Mouse (Mus musculus) erythroblast, adult 5-6 weeks (primary cell): Measurements from ENCODE around the gene Cryl1. TPM values are rescaled to one million over a fixed set of nuclear protein-coding genes. Genes with fewer than 3 reads are reported as not detected.
A peak's percentile ranks its signal among the peaks of the same experiment; 100 is the strongest.

Experiments
- ATAC-seq: replicated peaks from 2 replicates; pipeline ENCODE4 v1.8.0; 2016; ENCODE audit warnings: moderate number of reproducible peaks, mild to moderate bottlenecking, moderate TSS enrichment, inconsistent platforms; ENCODE audit not compliant: poor library complexity, low FRiP score, severe bottlenecking
- total RNA-seq, 2 experiments: library from RNA; stranded (forward) in 1 of 2; stranded (reverse) in 1 of 2; fragments of 150-400 nt in 1 of 2; fragments of 200-764, 138-1000 nt in 1 of 2; gene quantifications; 2 replicates each; pipeline versions ENCODE4 v1.2.3 to v1.2.4; 2015 to 2017; ENCODE audit warnings: low replicate concordance in 2 of 2

Cryl1 gene
- total RNA-seq (2015; ENCODE audit: low replicate concordance) (2.9 and 4.0 TPM in 2 replicates), total RNA-seq (2017; ENCODE audit: low replicate concordance) (3.3 and 7.3 TPM in 2 replicates)

DNA sequence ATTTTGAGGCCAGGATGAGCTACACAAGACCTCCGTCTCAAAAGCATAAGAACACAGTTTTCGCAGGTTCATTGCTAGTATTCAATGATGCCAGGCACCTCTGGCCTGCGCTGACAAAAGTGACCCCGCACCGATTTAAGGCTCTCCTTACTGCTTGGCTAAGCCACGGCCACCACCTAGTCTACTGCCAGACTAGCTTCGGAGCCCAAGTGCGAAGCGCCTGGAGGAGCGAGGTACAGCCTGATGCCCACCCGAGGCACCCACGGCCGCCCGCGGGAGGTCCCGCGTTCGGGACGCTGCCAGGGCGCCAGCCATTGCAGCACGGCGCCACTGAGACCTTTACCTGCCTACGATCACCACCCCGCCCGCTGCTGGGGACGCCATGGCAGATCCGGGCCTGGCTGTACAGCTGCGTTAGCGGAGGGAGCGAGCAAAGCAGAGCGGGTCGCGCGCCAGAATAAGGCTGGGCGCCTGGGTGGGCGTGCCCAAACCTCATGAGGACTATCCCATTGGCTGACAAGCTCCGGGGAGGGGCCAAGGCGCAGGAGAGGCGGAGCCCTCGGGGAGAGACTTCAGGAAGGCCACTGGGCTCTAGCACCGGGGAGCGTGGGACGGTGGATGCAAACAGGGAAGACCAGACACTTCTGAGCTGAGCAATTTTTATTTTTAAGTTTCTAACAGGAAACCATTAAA lies at the start of gene Cryl1:
TSS of gene Cryl1 (minus strand) at position 465 of the 693 bp plus-strand sequence.
- peak; percentile 99 for ATAC-seq

DNA sequence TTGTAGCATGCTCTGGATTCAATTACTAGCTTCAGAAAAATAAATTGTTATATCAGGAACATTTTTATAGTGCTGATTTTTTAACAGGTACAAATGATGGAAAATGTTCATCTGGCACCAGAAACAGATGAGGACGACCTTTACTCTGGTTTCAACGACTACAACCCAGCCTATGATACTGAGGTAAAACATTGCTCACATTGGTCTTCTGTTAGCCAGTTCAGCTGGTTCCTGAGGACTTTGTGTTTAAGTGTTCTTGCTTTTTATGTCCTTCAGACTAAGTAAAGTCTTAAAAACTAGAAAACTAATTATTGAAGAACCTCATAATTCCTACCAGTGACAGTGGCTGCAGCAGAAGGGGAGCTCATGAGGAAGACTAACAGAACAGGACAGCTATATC lies 32.1 kb upstream of the Cryl1 start:
- no peak for ATAC-seq

- no peak for ATAC-seq
Measured at GRCm38 (mm10) chr14:57424212-57424561, 25.9 kb upstream of the Cryl1 start.

DNA sequence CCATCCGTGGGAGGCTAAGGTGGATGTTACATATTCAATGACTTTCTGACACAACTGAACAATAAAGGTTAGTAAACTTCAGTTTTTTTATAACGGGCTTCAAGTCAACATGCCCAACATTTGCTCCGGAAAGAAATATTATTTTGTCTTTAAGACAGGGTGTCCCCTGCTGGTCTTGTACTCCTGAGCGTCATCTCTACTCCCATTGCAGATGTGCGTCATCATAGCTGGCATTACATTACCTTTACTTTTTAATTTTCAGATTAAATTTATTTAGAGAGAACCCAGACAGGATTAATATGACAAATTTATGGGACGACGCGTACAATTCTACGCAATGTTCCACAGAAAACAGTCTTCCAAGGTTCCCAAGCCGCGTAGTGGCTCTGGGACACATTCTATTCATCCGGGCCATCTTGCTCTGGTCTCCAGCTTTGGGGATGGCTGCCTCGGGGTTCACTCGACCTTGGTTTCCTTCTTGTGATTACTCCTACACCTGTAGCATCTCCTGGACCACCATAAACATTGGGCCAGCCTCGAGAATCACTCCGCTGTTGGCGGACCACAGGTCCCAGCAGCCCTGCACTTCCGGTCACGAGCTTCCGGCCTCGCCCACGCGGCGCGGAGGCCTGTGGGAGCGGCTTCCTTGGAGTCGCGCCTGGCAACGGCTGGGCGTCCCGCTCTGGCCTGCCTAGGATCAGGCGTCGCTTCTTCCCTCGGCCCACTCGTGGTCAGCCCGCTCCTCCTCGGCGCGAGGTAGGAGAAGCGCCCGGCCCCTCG lies 25.3 kb upstream of the Cryl1 start, which contains the start of gene Ift88:
TSS of gene Ift88 (plus strand) at position 631 of the 780 bp plus-strand sequence.
- peak; percentile 100 for ATAC-seq

DNA sequence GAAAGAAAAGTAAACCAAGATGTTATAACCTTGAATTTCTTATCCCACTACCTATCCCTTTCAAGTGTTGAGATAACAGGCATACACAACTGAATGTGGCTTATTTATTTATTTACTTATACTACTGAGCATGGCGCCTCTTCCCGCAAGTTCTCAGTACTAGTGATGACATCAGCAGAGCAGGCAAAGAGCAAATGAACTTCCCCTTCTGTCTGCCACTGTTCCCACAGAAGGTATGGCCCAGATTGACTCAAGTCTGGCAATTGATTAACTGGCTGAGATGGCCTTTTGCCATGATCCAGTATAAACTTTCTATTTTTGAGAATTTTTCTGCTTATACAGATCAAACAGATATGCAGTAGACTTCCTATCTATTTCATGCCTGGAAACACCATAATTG lies 18.9 kb upstream of the Cryl1 start:
- no peak for ATAC-seq

GRCm38 (mm10) chr14:57412166-57412565 lies 13.8 kb upstream of the Cryl1 start:
- ATAC-seq, result no peak

DNA sequence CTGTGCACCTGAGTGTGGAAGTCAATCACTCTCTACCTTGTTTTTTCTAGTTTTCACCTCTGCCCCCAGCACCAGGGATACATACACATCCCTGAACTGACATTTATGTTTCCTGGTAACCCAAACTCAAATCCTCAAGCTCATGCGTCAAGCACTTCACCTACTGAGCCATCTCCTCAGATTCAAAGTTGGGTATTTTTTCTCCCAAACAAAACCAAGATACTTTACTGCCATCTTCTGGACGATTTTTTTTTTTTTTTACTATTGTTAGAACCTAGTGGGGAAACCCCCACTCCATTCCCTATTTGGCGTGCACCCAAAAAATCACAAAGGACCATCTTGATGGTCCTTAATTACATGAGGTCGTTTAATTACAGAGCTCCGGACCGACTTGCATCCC lies 10.8 kb upstream of the Cryl1 start:
- no peak for ATAC-seq

- ATAC-seq, result no peak
Measured at GRCm38 (mm10) chr14:57408100-57408499, 9.8 kb upstream of the Cryl1 start.

GRCm38 (mm10) chr14:57407039-57407987 lies 9.0 kb upstream of the Cryl1 start:
- ATAC-seq, result no peak

GRCm38 (mm10) chr14:57402815-57403214 lies 4.5 kb upstream of the Cryl1 start:
- ATAC-seq, result no peak

- ATAC-seq, result peak; percentile 44
Measured at GRCm38 (mm10) chr14:57398813-57399427, 591 bp upstream of the Cryl1 start.

GRCm38 (mm10) chr14:57397221-57397620 lies 1.1 kb downstream of the Cryl1 start:
- no peak for ATAC-seq

DNA sequence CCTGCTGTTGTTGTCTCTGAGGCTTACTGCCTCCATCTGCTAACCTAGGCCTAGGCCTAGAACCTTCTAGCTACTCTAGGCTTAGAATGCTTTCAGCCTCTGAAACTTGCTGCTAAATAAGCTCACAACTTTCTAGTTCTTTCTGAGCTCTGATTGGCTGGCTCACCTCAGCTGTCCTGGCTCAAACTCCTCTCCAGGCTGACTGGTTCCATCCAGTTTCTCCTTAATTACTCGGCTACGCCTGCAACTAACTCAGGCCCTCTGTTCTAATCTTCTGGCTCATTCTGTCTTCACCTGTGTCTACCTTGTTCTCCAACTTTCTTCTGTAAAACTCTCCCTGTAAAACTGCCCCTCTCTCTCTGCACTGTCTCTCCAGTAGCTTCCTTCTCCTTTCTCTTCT lies 2.9 kb downstream of the Cryl1 start:
- no peak for ATAC-seq

GRCm38 (mm10) chr14:57392278-57392677 lies 6.1 kb downstream of the Cryl1 start:
- ATAC-seq, result no peak

DNA sequence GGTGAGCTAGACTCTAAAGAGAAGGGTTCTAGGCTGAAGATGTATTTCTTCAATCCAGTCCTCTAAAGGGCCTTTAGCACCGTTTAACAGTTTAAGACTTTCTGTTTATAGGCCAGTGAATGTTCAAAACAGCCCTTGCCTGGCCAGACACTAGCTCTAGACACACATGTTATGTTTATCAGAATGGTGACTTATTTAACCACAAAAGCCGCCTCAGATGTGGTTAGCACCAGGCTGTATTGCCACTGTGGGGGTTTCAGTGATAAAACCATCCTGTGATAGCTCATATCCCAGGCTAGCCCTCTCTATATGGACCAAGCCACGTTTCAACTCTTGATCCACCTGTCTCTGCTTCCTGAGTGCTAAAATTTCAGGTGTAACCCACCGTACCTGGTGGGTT lies 6.7 kb downstream of the Cryl1 start:
- ATAC-seq, result no peak

GRCm38 (mm10) chr14:57386758-57387561 lies 11.4 kb downstream of the Cryl1 start:
- no peak for ATAC-seq

DNA sequence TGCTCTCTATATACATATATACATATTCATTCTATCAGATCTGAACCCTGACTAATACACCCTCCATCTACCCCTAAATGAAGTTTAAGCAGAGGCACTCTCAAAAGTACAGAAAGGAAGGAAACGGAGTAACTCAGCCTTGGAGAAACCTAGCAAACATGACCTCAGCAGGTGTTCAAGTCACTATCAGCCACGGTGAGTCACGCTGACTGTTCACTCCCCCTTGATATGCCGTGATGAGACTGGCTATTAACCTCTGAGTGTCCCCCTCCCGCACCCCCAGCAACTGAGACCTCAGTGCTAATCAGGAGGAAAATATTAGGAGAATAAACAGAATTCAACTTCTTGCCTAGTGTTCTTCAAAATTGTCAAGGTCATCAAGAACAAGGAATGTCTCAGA lies 12.7 kb downstream of the Cryl1 start:
- no peak for ATAC-seq

GRCm38 (mm10) chr14:57377531-57377930 lies 20.8 kb downstream of the Cryl1 start:
- no peak for ATAC-seq

GRCm38 (mm10) chr14:57376956-57377355 lies 21.4 kb downstream of the Cryl1 start:
- ATAC-seq, result no peak
